Mouse (Mus musculus) kidney, adult 2 months (tissue): Measurements from ENCODE around the gene Tubb2a.

Experiments
- CTCF ChIP-seq: fragments of 200-500 bp; conservative IDR thresholded peaks from 2 replicates; pipeline ENCODE4 v1.5.1; 2011; ENCODE audit warnings: low read depth, mild to moderate bottlenecking, control low read depth, low read length, moderate library complexity, mixed read lengths; ENCODE audit not compliant: insufficient read depth, insufficient read length
- POLR2A ChIP-seq: fragments of 200-500 bp; IDR thresholded peaks from one replicate; pipeline ENCODE4 v1.6.1; 2011; ENCODE audit warnings: low read depth, low read length, control low read depth

DNA sequence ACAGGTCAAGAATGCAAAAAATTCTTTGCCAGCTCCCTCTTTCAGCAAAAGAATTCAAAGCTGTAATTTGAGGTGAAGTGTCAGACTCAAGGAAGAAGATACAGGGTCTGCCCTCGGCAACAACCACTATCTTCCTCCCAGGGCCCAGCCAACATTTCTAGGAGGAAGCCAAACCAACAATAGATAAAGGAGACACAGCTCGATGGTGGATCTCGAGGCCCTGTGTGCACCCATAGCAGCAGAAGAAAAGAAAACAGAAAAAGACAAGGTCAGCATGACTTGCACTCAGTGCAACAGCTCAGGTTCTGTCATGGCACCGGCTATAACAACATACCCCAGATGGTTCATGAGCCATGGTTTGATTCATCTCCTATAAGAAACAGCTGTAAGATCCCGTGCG, 38.7 kb upstream of the Tubb2a start:
- TF ChIP-seq POLR2A: no peak
- no peak for TF ChIP-seq CTCF
